Mouse (Mus musculus): ENCODE results near the gene Pou3f3. TPM values are rescaled to one million over a fixed set of nuclear protein-coding genes. Genes with fewer than 3 reads are reported as not detected.
A peak's percentile ranks its signal among the peaks of the same experiment; 100 is the strongest.

The Pou3f3 gene
- polyA plus RNA-seq, 1 experiment from 2014 or later, result 29.3 TPM

DNA sequence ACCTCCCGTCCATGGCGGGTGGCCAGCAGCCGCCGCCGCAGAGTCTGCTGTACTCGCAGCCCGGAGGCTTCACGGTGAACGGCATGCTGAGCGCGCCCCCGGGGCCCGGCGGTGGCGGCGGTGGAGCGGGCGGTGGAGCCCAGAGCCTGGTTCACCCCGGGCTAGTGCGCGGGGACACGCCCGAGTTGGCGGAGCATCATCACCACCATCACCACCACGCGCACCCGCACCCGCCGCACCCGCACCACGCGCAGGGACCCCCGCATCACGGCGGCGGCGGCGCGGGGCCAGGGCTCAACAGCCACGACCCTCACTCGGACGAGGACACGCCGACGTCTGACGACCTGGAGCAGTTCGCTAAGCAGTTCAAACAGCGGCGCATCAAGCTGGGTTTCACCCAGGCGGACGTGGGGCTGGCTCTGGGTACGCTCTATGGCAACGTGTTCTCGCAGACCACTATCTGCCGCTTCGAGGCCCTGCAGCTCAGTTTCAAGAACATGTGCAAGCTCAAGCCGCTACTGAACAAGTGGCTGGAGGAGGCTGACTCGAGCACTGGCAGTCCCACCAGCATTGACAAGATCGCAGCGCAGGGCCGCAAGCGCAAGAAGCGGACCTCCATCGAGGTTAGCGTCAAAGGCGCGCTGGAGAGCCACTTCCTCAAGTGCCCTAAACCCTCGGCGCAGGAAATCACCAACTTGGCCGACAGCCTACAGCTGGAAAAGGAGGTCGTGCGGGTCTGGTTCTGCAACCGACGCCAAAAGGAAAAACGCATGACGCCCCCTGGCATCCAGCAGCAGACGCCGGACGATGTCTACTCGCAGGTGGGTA lies 2.4 kb downstream of the Pou3f3 start:
- Histone ChIP-seq H3K9me3 (ENCODE audit: control insufficient read depth, low read length) (no peaks in the 10 kb centered on the region), H3K36me3 (ENCODE audit: control insufficient read depth, insufficient read depth, low read length) (peaks cover 2% of the 10 kb centered on the region; the same call in 1 of the 2 replicates), H3K27me3 (ENCODE audit: control insufficient read depth, insufficient read depth, low read length) (no peaks in the 10 kb centered on the region; the same call in 1 of the 2 replicates), H3K4me2 (ENCODE audit: low read depth, low read length, severe bottlenecking) (peak overlapping the region; percentile 54), H3K4me1 (replicated peaks; ENCODE audit: control insufficient read depth, insufficient read depth, low read length) (no peaks in the 10 kb centered on the region; the same call in 1 of the 2 replicates), H3K9ac (ENCODE audit: low read length) (peak overlapping the region; percentile 99), H3K27ac (ENCODE audit: low read depth, low read length) (peak overlapping the region; percentile 99), H3K4me3 (ENCODE audit: low read depth, low read length) (peak overlapping the region; percentile 95)
- DNase-seq (ENCODE audit: low spot score), result peak; percentile 80
- ATAC-seq (replicated peaks; ENCODE audit: low FRiP score), result no peak
- under 1% methylated on average over 62 of the region's 80 CpGs for WGBS

DNA sequence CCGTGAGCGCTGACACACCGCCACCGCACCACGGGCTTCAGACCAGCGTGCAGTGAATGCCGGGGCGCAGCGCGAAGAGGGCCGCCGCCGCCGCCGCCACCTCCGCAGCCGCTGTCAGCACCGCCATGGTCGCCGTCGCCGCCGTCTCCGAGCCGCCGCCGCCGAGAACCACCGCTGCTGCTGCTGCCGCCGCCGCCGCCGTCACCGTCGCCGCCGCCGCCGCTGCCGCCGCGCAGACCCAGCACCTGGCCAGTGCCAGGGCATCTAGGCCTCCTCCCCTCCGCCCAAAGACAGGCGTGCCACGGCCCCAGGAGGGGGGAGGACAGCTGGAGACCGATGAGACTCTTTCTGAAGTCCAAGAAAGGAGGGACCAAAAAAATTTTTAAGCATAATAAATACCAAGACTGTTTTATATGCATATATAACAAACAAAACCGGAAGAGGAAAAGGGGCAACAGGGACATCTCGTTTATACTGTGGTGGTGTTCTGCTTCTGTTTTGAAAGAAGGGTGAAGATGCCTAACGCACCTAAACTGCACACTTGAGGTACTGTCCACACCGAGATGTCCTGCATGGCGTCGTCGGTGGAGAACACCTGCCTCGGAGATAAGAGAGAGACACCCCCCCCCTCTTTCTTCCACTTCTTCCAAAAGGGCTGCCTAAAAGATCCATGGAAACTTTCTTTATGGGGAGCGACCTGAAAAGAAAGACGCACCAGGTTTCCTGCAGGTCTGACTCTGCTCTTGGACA lies 3.2 kb downstream of the Pou3f3 start:
- Histone ChIP-seq H3K4me3 (ENCODE audit: low read depth, low read length) (peak overlapping the region; percentile 95), H3K4me1 (replicated peaks; ENCODE audit: control insufficient read depth, insufficient read depth, low read length) (peaks cover 6% of the 10 kb centered on the region; the same call in 1 of the 2 replicates), H3K9ac (ENCODE audit: low read length) (peak overlapping the region; percentile 99), H3K27ac (ENCODE audit: low read depth, low read length) (peak overlapping the region; percentile 99), H3K36me3 (ENCODE audit: control insufficient read depth, insufficient read depth, low read length) (peaks cover 2% of the 10 kb centered on the region; the same call in 1 of the 2 replicates), H3K27me3 (ENCODE audit: control insufficient read depth, insufficient read depth, low read length) (no peaks in the 10 kb centered on the region; the same call in 1 of the 2 replicates), H3K4me2 (ENCODE audit: low read depth, low read length, severe bottlenecking) (peak overlapping the region; percentile 54), H3K9me3 (ENCODE audit: control insufficient read depth, low read length) (no peaks in the 10 kb centered on the region)
- WGBS, result under 1% methylated on average over 55 of the region's 57 CpGs
- ATAC-seq (replicated peaks; ENCODE audit: low FRiP score) (no peak), DNase-seq (ENCODE audit: low spot score) (peak; percentile 72)

DNA sequence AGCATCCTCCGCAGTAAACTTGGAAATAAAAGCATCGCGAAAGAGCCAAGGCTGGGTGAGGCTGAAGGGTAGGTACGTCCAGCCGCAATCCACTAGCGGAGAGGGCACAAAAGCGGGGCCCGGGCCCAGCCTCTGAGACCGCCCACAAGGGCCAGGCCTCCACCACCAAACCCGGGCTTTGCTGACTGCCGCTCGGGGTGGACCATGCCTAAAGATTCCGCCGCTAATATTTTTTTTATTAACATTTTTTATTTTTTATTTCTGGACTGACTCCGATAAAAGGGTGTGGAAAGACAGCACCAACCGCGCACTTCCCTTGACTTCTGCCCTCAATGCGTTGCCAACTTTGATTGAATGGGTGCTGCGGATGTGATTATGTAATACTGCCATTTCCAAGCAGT lies 3.9 kb downstream of the Pou3f3 start:
- DNase-seq (ENCODE audit: low spot score), result peak; percentile 71
- H3K27me3 ChIP-seq (ENCODE audit: control insufficient read depth, insufficient read depth, low read length), result no peaks in the 10 kb centered on the region; the same call in 1 of the 2 replicates

DNA sequence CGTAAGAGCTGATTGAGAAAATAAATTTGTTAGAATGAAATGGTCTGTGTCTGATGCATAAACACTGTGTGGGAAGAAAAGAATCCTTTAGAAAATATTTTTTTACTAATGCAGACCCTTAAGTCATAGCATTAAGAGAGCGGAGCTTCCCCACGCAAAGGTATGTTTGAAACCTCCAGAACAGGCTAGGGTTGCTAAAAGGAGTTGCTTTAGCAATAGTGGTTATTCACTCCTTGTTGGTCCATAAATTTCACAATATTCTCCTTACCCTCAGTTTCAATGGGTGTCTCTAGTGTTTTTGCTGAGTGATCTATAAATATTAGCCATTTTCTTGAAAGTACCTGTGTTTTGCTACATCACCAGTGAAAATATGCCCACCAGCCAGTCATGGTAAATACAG lies 4.6 kb downstream of the Pou3f3 start:
- Histone ChIP-seq H3K36me3 (ENCODE audit: control insufficient read depth, insufficient read depth, low read length) (peaks cover 2% of the 10 kb centered on the region; the same call in 1 of the 2 replicates), H3K4me2 (ENCODE audit: low read depth, low read length, severe bottlenecking) (peak overlapping the region; percentile 51), H3K9me3 (ENCODE audit: control insufficient read depth, low read length) (no peaks in the 10 kb centered on the region), H3K9ac (ENCODE audit: low read length) (peak overlapping the region; percentile 84), H3K4me1 (replicated peaks; ENCODE audit: control insufficient read depth, insufficient read depth, low read length) (peaks cover 12% of the 10 kb centered on the region), H3K27ac (ENCODE audit: low read depth, low read length) (no peak overlapping the region), H3K27me3 (ENCODE audit: control insufficient read depth, insufficient read depth, low read length) (no peaks in the 10 kb centered on the region; the same call in 1 of the 2 replicates), H3K4me3 (ENCODE audit: low read depth, low read length) (peak overlapping the region; percentile 95)
- WGBS, result 7% methylated on average over 3 of the region's 3 CpGs
- ATAC-seq (replicated peaks; ENCODE audit: low FRiP score) (no peak), DNase-seq (ENCODE audit: low spot score) (peak; percentile 40)

More for the DNA sequence above, 3.9 kb downstream of the Pou3f3 start:
- under 1% methylated on average over 19 of the region's 19 CpGs for WGBS
- H3K27ac ChIP-seq (ENCODE audit: low read depth, low read length), result peak overlapping the region; percentile 99
- H3K9me3 ChIP-seq (ENCODE audit: control insufficient read depth, low read length), result no peaks in the 10 kb centered on the region
- H3K4me2 ChIP-seq (ENCODE audit: low read depth, low read length, severe bottlenecking), result peak overlapping the region; percentile 54
- H3K4me1 ChIP-seq (replicated peaks; ENCODE audit: control insufficient read depth, insufficient read depth, low read length), result peaks cover 10% of the 10 kb centered on the region; the same call in 1 of the 2 replicates
- peak overlapping the region; percentile 95 for H3K4me3 ChIP-seq (ENCODE audit: low read depth, low read length)
- no peak for ATAC-seq (replicated peaks; ENCODE audit: low FRiP score)
- H3K9ac ChIP-seq (ENCODE audit: low read length), result peak overlapping the region; percentile 99
- H3K36me3 ChIP-seq (ENCODE audit: control insufficient read depth, insufficient read depth, low read length), result peaks cover 2% of the 10 kb centered on the region; the same call in 1 of the 2 replicates

DNA sequence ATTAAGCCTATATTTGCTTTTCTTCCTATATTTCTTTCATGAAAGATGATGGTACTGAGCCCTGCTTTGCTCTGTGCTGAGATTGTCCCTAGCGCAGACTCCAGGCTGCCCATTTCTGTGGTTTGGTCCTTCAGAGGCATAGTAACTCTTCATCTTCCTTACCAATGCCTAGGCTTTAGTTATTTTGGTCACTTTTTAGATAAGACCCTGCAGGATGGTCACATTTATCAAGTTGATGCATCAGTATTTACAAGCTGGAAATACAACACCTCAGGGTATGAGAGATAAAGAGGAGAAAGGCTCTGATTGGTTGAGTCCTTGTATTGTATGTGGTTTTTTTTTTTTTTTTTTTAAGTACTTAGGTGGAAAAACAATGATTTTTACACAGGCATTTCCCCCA lies 5.2 kb downstream of the Pou3f3 start:
- DNase-seq (ENCODE audit: low spot score) (peak; percentile 31), ATAC-seq (replicated peaks; ENCODE audit: low FRiP score) (no peak)
- H3K4me3 ChIP-seq (ENCODE audit: low read depth, low read length), result peak overlapping the region; percentile 95
- no peak overlapping the region for H3K27ac ChIP-seq (ENCODE audit: low read depth, low read length)
- WGBS, result 19% methylated on average over 1 of the region's 1 CpGs
- no peaks in the 10 kb centered on the region for H3K9me3 ChIP-seq (ENCODE audit: control insufficient read depth, low read length)
- no peaks in the 10 kb centered on the region; the same call in 1 of the 2 replicates for H3K27me3 ChIP-seq (ENCODE audit: control insufficient read depth, insufficient read depth, low read length)
- H3K4me1 ChIP-seq (replicated peaks; ENCODE audit: control insufficient read depth, insufficient read depth, low read length), result peaks cover 18% of the 10 kb centered on the region
- H3K36me3 ChIP-seq (ENCODE audit: control insufficient read depth, insufficient read depth, low read length), result peaks cover 2% of the 10 kb centered on the region; the same call in 1 of the 2 replicates
- peak overlapping the region; percentile 51 for H3K4me2 ChIP-seq (ENCODE audit: low read depth, low read length, severe bottlenecking)
- peak overlapping the region; percentile 84 for H3K9ac ChIP-seq (ENCODE audit: low read length)

DNA sequence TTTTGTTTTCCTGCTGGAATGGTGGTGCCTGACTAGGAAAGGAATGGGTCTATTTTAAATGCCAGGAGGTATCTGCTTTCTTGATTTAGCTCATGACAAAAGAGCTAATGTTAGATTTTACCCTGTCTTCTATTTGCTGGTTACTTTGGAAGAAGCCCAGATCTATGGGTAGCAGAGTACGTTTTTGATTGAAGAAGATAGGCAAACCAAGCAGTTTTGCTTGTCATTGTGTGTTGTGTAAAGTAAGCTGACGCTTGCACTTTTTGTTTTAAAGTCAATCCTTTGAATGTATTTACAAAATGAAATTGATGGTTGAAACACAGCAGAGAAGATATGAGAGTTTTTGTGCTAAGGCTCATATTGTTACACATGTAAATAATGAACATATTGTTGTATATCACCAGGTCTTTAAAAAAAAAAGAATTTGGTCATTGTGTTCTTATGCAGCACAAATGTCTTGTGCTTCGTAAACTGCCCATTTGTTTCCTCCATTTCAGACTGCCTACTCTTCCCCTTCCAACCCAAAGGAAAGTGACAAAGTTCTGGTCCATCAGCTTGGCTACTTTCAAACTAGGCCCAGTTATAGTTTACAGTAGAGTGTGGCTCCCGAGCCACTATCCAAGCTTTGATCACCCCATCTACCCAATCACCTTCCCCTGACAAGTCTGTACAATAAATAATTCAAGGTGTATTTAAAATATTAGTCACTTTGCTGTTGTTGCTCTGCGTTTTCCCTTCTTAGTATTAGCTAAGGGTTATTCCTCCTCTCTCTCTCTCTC lies 6.5 kb downstream of the Pou3f3 start:
- H3K4me1 ChIP-seq (replicated peaks; ENCODE audit: control insufficient read depth, insufficient read depth, low read length), result peaks cover 25% of the 10 kb centered on the region
- peak overlapping the region; percentile 41; the same call in 1 of the 2 replicates for H3K27ac ChIP-seq (ENCODE audit: low read depth, low read length)
- peak overlapping the region; percentile 84 for H3K9ac ChIP-seq (ENCODE audit: low read length)
- 9% methylated on average over 5 of the region's 5 CpGs for WGBS
- peaks cover 2% of the 10 kb centered on the region; the same call in 1 of the 2 replicates for H3K36me3 ChIP-seq (ENCODE audit: control insufficient read depth, insufficient read depth, low read length)
- DNase-seq (ENCODE audit: low spot score), result peak; percentile 49
- peak overlapping the region; percentile 95 for H3K4me3 ChIP-seq (ENCODE audit: low read depth, low read length)
- no peaks in the 10 kb centered on the region; the same call in 1 of the 2 replicates for H3K27me3 ChIP-seq (ENCODE audit: control insufficient read depth, insufficient read depth, low read length)
- H3K9me3 ChIP-seq (ENCODE audit: control insufficient read depth, low read length), result no peaks in the 10 kb centered on the region
- no peak for ATAC-seq (replicated peaks; ENCODE audit: low FRiP score)
- H3K4me2 ChIP-seq (ENCODE audit: low read depth, low read length, severe bottlenecking), result peak overlapping the region; percentile 51

DNA sequence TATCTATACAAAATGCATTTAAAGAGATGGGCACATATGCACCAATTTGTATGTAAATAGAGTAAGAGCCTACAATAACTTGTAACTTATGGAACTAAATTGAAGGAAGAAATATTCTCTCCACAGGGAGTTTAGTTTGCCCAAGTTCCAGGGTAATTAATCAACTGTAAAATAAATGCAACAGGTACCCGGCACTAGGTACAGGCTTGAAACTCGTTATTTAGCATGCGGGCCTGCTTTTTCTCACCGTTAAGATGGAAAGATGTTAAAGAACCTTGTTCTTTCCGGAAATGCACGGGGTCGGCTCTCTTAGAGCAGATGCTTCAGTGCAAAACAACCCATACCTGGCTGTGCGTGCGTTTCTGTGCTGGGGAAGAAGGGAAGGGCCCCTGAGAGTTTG lies 7.4 kb downstream of the Pou3f3 start:
- H3K27ac ChIP-seq (ENCODE audit: low read depth, low read length), result peak overlapping the region; percentile 91
- H3K36me3 ChIP-seq (ENCODE audit: control insufficient read depth, insufficient read depth, low read length), result peaks cover 2% of the 10 kb centered on the region; the same call in 1 of the 2 replicates
- H3K9ac ChIP-seq (ENCODE audit: low read length), result peak overlapping the region; percentile 71
- H3K4me3 ChIP-seq (ENCODE audit: low read depth, low read length), result peak overlapping the region; percentile 36
- H3K4me1 ChIP-seq (replicated peaks; ENCODE audit: control insufficient read depth, insufficient read depth, low read length), result peaks cover 31% of the 10 kb centered on the region
- H3K9me3 ChIP-seq (ENCODE audit: control insufficient read depth, low read length), result no peaks in the 10 kb centered on the region
- DNase-seq (ENCODE audit: low spot score) (no peak), ATAC-seq (replicated peaks; ENCODE audit: low FRiP score) (no peak)
- 1% methylated on average over 9 of the region's 9 CpGs for WGBS
- peak overlapping the region; percentile 68 for H3K4me2 ChIP-seq (ENCODE audit: low read depth, low read length, severe bottlenecking)
- peaks cover under 1% of the 10 kb centered on the region; the same call in 1 of the 2 replicates for H3K27me3 ChIP-seq (ENCODE audit: control insufficient read depth, insufficient read depth, low read length)
